Mouse (Mus musculus): ENCODE data around the gene Gm49027.

The Gm49027 gene

DNA sequence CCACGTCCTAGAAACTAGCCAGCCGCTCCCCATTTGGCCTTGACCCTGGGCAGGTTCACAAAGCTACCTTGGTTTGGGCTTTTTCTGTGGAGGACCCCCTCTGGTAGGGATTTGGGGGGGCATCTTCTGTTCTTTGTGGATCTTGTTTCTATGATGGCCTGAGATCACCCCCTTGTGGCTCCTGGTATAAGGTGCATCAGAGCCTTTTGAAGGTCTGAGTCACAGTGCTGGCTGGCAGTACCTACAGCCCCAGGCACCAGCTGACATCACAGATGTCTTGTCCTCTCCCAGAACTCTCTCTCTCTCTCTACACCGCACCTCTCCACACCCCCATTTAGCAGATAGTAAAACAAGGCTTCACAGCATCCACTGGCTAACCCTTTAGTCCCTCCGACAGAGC lies 25.6 kb downstream of the Gm49027 start:
- peak; percentile 58 for DNase-seq

DNA sequence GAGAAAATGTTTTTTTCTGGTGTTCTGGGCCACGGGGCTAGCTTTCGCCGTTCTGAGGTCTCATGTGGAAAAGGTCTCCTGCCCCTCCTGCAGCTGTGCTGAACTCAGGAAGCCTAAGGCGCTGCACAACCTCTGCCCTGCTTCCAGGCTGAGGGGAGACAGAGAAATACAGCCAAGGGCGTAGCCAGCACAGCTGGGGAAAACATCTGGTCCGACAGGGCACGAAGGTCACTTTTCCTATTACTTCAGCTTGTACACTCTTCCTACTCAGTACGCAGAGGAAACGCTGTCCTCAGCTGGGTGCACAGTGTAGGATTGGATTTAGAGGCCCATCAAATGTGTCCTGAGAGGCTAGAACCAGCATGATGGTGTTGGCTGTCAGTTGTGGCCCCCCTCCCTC lies 35.4 kb downstream of the Gm49027 start:
- no peak for DNase-seq

DNA sequence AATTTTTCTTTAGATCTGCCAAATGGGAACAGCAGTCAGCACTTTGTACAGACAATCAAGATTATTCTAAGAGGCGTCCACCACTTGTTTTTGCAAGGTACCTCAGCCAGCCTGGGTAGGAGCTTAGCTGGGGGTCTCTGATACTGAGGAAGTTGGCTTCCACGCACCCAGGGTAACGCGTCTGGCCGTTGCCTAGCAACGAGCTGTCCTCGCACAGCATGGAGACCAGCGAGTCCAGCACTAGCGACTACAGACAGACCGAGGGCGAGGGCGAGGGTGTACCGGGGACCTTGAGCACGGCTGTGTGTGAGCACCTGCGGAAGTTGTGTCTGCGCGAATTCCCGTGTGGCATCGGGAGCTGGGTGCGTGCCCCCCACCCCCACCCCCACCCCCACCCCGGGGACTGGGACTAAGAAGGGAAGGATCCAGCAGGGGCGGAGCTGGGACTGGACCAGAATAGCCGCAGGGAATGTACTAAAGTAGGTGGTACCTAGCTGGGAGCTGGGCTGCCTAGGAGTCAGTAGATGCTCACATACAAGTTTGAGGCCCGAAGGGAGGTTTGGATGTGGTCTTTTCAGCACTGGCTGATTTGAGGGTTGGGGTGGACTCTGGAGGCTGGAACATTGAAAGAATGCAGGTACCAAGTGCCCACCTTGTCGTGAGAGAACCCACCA lies 36.0 kb downstream of the Gm49027 start, which contains the start of the genes Lrrc43 and Il31:
Lrrc43 (plus strand) TSS at position 194 of the 674 bp plus-strand sequence.
Il31 (minus strand) TSS at position 378 of the 674 bp plus-strand sequence.
- no peak for DNase-seq

GRCm38 (mm10) chr5:123487659-123488395 lies 37.5 kb downstream of the Gm49027 start:
- DNase-seq, result no peak

DNA sequence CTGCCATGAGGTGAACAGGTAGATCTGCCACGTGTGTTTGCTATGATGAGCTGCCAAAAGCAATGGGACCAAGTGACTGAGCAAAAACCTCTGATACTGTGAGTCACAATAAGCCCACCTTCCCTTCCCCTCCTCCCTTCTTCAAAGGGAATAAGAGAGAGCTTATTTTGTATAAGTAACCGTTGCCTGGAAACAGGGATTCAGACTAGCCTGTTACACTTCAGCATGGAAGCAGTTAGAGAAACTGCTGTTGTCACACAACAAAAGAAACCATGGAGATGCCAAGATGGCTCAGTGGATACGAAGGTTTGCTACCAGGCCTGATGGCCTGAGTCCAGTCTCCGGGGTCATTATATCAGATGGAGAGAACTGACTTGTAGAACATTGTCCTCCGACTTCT lies 51.5 kb downstream of the Gm49027 start:
- DNase-seq, result no peak

- DNase-seq, result no peak
These were observed 54.4 kb downstream of the Gm49027 start for GRCm38 (mm10) chr5:123470784-123471400.

- no peak for DNase-seq
These were observed 60.6 kb downstream of the Gm49027 start for GRCm38 (mm10) chr5:123464638-123465037.

All from cerebellum, adult 11-12 months (tissue).